Mouse (Mus musculus): Measurements from ENCODE around the gene Rassf6. TPM values are rescaled to one million over a fixed set of nuclear protein-coding genes. Genes with fewer than 3 reads are reported as not detected.

Rassf6 gene
- polyA plus RNA-seq, 1 experiment, result 0.42 TPM

DNA sequence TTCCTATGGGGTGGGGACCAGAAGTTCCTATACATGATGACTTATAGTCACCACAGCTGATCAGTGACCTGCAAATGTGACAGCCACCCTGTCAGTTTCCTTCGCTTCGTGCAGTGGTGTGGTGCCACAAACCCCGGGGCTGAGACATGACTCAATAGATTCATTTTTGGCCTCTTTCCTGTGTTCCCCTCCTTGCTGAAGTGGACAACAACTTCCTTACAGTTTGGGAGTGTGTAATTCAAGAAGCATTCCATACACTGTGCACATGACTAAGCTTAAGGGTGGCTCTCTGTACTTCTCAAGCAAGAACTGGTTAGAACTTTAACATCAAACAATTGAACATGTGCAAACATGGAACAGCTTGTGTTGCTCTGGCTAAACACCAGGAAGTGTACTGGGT is 29.1 kb downstream of the Rassf6 start:
- Histone ChIP-seq H3K27ac (ENCODE audit: control insufficient read depth, insufficient read depth, low read depth, low read length) (no peak overlapping the region), H3K36me3 (ENCODE audit: control insufficient read depth, insufficient read depth, low read length) (no peaks in the 10 kb centered on the region), H3K4me3 (ENCODE audit: control insufficient read depth, low read depth, low read length) (no peak overlapping the region), H3K4me1 (ENCODE audit: control insufficient read depth, insufficient read depth, low read length) (no peaks in the 10 kb centered on the region), H3K27me3 (ENCODE audit: control insufficient read depth, insufficient read depth, low read length) (no peaks in the 10 kb centered on the region)
- no peak for TF ChIP-seq POLR2A (IDR thresholded peaks at IDR 0.05; ENCODE audit: control insufficient read depth, low read depth, low read length)
- TF ChIP-seq CTCF (IDR thresholded peaks at IDR 0.05; ENCODE audit: control insufficient read depth, insufficient read depth, insufficient replicate concordance, low read depth, low read length), result no peak

- Histone ChIP-seq H3K4me1 (ENCODE audit: control insufficient read depth, insufficient read depth, low read length) (no peaks in the 10 kb centered on the region), H3K27me3 (ENCODE audit: control insufficient read depth, insufficient read depth, low read length) (no peaks in the 10 kb centered on the region), H3K27ac (ENCODE audit: control insufficient read depth, insufficient read depth, low read depth, low read length) (no peak overlapping the region), H3K4me3 (ENCODE audit: control insufficient read depth, low read depth, low read length) (no peak overlapping the region), H3K36me3 (ENCODE audit: control insufficient read depth, insufficient read depth, low read length) (no peaks in the 10 kb centered on the region)
- TF ChIP-seq CTCF (IDR thresholded peaks at IDR 0.05; ENCODE audit: control insufficient read depth, insufficient read depth, insufficient replicate concordance, low read depth, low read length), result no peak
- TF ChIP-seq POLR2A (IDR thresholded peaks at IDR 0.05; ENCODE audit: control insufficient read depth, low read depth, low read length), result no peak
These were observed 31.6 kb downstream of the Rassf6 start for GRCm38 (mm10) chr5:90608906-90609305.

DNA sequence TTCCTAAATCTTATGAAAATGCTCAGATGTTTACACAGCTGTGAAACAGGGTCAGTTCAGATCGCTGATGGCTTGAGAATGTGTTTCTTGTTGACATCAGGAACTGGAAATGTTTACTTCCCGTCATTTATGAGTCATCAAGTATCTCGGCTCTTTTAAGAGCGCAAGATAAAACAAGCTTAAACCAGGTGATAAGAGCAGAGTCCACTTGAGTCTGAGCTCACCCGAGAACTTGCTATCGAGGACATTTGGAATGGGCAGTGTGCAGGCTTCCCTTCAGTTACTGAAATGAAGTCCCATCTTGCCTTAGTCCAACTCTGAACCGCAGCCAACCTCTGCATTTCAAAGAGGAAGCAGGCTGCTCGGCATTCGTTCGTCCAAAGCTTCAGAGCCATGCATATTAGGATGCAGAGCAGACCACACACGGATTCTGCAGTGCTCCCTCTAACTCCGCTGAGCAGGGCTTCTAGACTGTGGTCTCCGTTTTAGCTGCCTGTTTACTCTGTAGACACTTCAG is 37.0 kb downstream of the Rassf6 start:
- Histone ChIP-seq H3K36me3 (ENCODE audit: control insufficient read depth, insufficient read depth, low read length) (no peaks in the 10 kb centered on the region), H3K4me1 (ENCODE audit: control insufficient read depth, insufficient read depth, low read length) (no peaks in the 10 kb centered on the region), H3K27ac (ENCODE audit: control insufficient read depth, insufficient read depth, low read depth, low read length) (no peak overlapping the region), H3K27me3 (ENCODE audit: control insufficient read depth, insufficient read depth, low read length) (no peaks in the 10 kb centered on the region), H3K4me3 (ENCODE audit: control insufficient read depth, low read depth, low read length) (no peak overlapping the region)
- TF ChIP-seq POLR2A (IDR thresholded peaks at IDR 0.05; ENCODE audit: control insufficient read depth, low read depth, low read length) (no peak), CTCF (IDR thresholded peaks at IDR 0.05; ENCODE audit: control insufficient read depth, insufficient read depth, insufficient replicate concordance, low read depth, low read length) (no peak)

DNA sequence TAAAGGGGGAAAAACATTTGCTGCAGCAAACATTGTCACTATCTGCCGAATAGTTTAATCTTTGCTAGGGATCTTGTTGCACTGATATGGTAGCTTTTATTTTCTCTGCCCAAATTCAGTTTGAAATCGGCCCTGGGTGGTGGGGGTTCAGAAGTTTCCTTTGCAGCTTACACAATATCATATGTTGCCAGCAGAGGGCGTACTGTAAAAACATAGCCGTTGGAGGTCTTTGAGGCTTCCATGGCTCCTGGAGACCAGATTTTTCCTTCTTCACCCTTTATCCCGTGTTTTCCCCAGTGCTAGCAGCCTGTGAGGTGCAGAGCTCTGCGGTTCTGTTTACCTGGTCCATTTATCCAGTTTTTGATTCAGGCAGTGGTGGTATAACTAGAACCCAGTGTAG is 39.0 kb downstream of the Rassf6 start:
- Histone ChIP-seq H3K27ac (ENCODE audit: control insufficient read depth, insufficient read depth, low read depth, low read length) (no peak overlapping the region), H3K27me3 (ENCODE audit: control insufficient read depth, insufficient read depth, low read length) (no peaks in the 10 kb centered on the region), H3K4me3 (ENCODE audit: control insufficient read depth, low read depth, low read length) (no peak overlapping the region), H3K36me3 (ENCODE audit: control insufficient read depth, insufficient read depth, low read length) (no peaks in the 10 kb centered on the region), H3K4me1 (ENCODE audit: control insufficient read depth, insufficient read depth, low read length) (no peaks in the 10 kb centered on the region)
- TF ChIP-seq POLR2A (IDR thresholded peaks at IDR 0.05; ENCODE audit: control insufficient read depth, low read depth, low read length), result no peak
- no peak for TF ChIP-seq CTCF (IDR thresholded peaks at IDR 0.05; ENCODE audit: control insufficient read depth, insufficient read depth, insufficient replicate concordance, low read depth, low read length)

DNA sequence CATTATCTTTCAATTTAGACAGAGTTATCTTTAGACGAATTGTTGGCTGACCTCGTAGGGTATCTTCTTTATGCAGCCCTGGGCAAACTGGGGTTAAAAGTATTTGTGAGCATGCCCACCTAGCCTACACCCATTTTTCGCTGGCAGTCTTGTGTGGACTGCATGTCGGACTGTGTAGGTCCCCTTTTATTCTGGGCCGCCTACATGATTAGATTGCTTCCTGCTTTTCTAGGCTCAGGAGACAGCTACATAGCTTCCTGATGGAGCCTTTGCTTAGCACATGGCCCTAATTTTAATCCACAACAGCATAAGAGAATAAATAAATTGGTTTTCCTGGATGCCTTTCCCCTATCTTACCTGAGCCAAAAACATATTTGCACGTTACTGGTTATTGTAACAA is 44.3 kb downstream of the Rassf6 start:
- Histone ChIP-seq H3K27me3 (ENCODE audit: control insufficient read depth, insufficient read depth, low read length) (no peaks in the 10 kb centered on the region), H3K4me1 (ENCODE audit: control insufficient read depth, insufficient read depth, low read length) (no peaks in the 10 kb centered on the region), H3K36me3 (ENCODE audit: control insufficient read depth, insufficient read depth, low read length) (no peaks in the 10 kb centered on the region), H3K4me3 (ENCODE audit: control insufficient read depth, low read depth, low read length) (no peak overlapping the region), H3K27ac (ENCODE audit: control insufficient read depth, insufficient read depth, low read depth, low read length) (no peak overlapping the region)
- TF ChIP-seq POLR2A (IDR thresholded peaks at IDR 0.05; ENCODE audit: control insufficient read depth, low read depth, low read length) (no peak), CTCF (IDR thresholded peaks at IDR 0.05; ENCODE audit: control insufficient read depth, insufficient read depth, insufficient replicate concordance, low read depth, low read length) (no peak)

DNA sequence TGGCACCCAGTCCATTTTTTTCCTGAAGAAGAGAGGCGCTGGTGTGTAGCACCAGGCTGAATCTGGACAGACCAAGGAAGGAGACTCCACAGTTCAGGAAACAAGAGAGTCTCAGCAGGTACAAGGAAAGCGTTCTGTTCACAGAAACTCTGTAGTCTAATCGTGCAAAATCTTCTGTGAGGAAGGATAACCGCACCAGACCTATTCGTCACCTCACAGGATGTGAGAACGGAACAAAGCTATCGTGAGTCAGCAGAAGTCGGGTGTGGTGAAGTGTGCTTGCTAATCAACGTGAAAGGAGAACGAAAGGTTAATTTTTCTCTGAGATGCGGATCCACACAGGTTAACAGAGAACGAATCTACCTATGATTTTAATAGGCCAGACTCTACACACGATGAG is 45.5 kb downstream of the Rassf6 start:
- H3K4me3 ChIP-seq (ENCODE audit: control insufficient read depth, low read depth, low read length), result no peak overlapping the region
- H3K27me3 ChIP-seq (ENCODE audit: control insufficient read depth, insufficient read depth, low read length), result no peaks in the 10 kb centered on the region
- TF ChIP-seq CTCF (IDR thresholded peaks at IDR 0.05; ENCODE audit: control insufficient read depth, insufficient read depth, insufficient replicate concordance, low read depth, low read length) (no peak), POLR2A (IDR thresholded peaks at IDR 0.05; ENCODE audit: control insufficient read depth, low read depth, low read length) (no peak)
- no peaks in the 10 kb centered on the region for H3K36me3 ChIP-seq (ENCODE audit: control insufficient read depth, insufficient read depth, low read length)
- H3K4me1 ChIP-seq (ENCODE audit: control insufficient read depth, insufficient read depth, low read length), result peaks cover 2% of the 10 kb centered on the region; the same call in 1 of the 2 replicates
- no peak overlapping the region for H3K27ac ChIP-seq (ENCODE audit: control insufficient read depth, insufficient read depth, low read depth, low read length)

GRCm38 (mm10) chr5:90591936-90592335 is 48.5 kb downstream of the Rassf6 start:
- TF ChIP-seq POLR2A (IDR thresholded peaks at IDR 0.05; ENCODE audit: control insufficient read depth, low read depth, low read length) (no peak), CTCF (IDR thresholded peaks at IDR 0.05; ENCODE audit: control insufficient read depth, insufficient read depth, insufficient replicate concordance, low read depth, low read length) (no peak)
- no peak overlapping the region for H3K4me3 ChIP-seq (ENCODE audit: control insufficient read depth, low read depth, low read length)
- no peaks in the 10 kb centered on the region for H3K36me3 ChIP-seq (ENCODE audit: control insufficient read depth, insufficient read depth, low read length)

GRCm38 (mm10) chr5:90590676-90591075 is 49.8 kb downstream of the Rassf6 start:
- Histone ChIP-seq H3K4me1 (ENCODE audit: control insufficient read depth, insufficient read depth, low read length) (peaks cover 6% of the 10 kb centered on the region), H3K27ac (ENCODE audit: control insufficient read depth, insufficient read depth, low read depth, low read length) (no peak overlapping the region), H3K4me3 (ENCODE audit: control insufficient read depth, low read depth, low read length) (no peak overlapping the region), H3K27me3 (ENCODE audit: control insufficient read depth, insufficient read depth, low read length) (no peaks in the 10 kb centered on the region), H3K36me3 (ENCODE audit: control insufficient read depth, insufficient read depth, low read length) (no peaks in the 10 kb centered on the region)
- TF ChIP-seq CTCF (IDR thresholded peaks at IDR 0.05; ENCODE audit: control insufficient read depth, insufficient read depth, insufficient replicate concordance, low read depth, low read length), result no peak
- TF ChIP-seq POLR2A (IDR thresholded peaks at IDR 0.05; ENCODE audit: control insufficient read depth, low read depth, low read length), result no peak

More at GRCm38 (mm10) chr5:90591936-90592335, 48.5 kb downstream of the Rassf6 start:
- Histone ChIP-seq H3K4me1 (ENCODE audit: control insufficient read depth, insufficient read depth, low read length) (peaks cover 6% of the 10 kb centered on the region), H3K27ac (ENCODE audit: control insufficient read depth, insufficient read depth, low read depth, low read length) (no peak overlapping the region), H3K27me3 (ENCODE audit: control insufficient read depth, insufficient read depth, low read length) (no peaks in the 10 kb centered on the region)
